Mouse (Mus musculus): Measurements from ENCODE around the gene Olfr749.
"Not testable (repeated sequence)": the region's sequence is repeated elsewhere in the genome, so short reads cannot be mapped to it uniquely, and the experiment has no call there.

The Olfr749 gene

GRCm38 (mm10) chr14:50744994-50745393 lies at the start of gene Olfr749:
TSS of gene Olfr749 (minus strand) at chr14:50745094.
- DNase-seq (ENCODE audit: low read depth, low spot score) = no peak
- Histone ChIP-seq H3K36me3 (ENCODE audit: control insufficient read depth, insufficient read depth, low read length, poor library complexity, severe bottlenecking) (no peaks in the 10 kb centered on the region), H3K27me3 (ENCODE audit: control insufficient read depth, insufficient read depth, low read length, poor library complexity, severe bottlenecking) (no peaks in the 10 kb centered on the region; the same call in 1 of the 2 replicates)

DNA sequence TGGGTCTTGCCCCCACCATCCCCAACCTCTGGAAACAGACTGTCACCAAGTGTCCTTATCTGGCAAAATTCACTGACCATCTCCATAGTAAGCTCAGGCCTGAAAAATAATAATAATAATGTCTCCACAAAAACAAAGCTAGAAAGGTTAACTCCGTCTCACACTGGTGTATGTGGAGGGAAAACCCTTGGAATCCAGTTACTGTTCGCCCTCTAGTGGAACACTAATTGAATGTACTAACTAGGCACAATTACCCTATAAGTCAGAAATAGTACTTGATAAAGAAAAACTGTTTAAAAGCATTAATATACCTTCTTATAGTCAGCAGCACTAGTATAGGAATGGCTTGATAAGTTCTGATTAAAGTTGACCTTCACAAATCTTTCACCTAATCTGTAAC lies 43.3 kb upstream of the Olfr749 start:
- Histone ChIP-seq H3K27me3 (ENCODE audit: control insufficient read depth, insufficient read depth, low read length, poor library complexity, severe bottlenecking) (peaks cover 1% of the 10 kb centered on the region; the same call in 1 of the 2 replicates), H3K36me3 (ENCODE audit: control insufficient read depth, insufficient read depth, low read length, poor library complexity, severe bottlenecking) (no peaks in the 10 kb centered on the region)
- DNase-seq (ENCODE audit: low read depth, low spot score) = peak; percentile 31

DNA sequence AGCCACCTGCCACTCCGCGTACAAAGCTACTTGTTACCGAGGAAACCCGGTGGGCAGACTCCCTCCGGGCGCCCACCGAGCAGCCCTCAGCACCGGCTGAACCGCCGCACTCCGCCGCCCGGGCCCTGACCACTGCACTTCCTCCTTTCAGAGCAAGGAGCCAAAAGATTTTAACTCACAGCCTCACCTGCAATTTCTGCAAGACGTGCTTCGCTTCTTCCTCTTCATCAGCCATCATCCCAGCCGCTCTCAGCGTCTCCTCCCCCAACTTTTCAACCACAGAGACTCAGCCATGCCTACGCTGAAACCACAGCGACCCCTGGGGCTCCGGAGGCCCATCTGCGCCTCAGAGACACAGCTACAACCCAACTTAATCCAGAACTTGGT lies 40.4 kb upstream of the Olfr749 start, which contains the start of gene Ttc5:
Gene Ttc5, minus strand, starts transcription at position 269 of the 387 bp plus-strand sequence.
- Histone ChIP-seq H3K27me3 (ENCODE audit: control insufficient read depth, insufficient read depth, low read length, poor library complexity, severe bottlenecking) (no peaks in the 10 kb centered on the region), H3K36me3 (ENCODE audit: control insufficient read depth, insufficient read depth, low read length, poor library complexity, severe bottlenecking) (no peaks in the 10 kb centered on the region; the same call in 1 of the 2 replicates)
- DNase-seq (ENCODE audit: low read depth, low spot score) = peak; percentile 96

DNA sequence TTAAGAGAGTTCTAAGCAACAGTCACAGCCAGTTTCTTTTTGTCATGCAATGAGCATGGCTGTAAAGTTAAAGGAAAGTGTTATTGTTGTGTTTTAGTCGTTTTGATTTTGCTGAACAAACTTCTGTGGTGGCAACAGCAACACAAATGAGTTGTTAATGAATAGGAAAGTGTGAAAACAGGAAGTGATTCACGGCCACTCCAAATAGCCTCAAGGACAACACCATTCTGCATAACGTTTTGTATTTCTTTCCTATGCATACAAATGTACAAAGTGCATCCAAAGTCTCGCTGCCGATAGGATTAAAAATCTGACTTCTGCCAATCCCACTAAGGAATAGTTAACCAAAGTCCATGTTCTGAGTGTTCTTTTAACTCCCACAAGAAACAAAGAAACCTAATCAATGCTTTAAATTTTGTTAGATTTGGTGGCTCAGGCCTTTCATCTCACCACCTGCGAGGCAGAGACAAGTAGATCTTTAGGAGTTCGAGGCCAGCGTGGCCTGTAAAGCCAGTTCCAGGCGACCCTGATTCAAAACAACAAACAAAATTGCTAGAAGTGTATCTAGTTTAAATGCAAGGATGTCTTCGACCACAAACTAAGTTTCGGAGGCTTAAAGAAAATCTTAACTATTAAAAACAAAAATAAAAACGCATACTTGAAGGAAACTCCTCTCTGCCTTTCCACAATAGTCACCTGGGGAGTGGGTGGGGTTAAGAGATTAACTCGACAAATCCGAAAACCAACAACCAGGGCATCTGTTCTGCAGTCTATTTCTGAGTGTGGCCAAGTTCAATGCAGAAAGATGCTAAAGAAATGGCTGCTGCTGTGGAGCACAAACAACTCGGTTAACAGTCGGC lies 39.7 kb upstream of the Olfr749 start:
- Histone ChIP-seq H3K27me3 (ENCODE audit: control insufficient read depth, insufficient read depth, low read length, poor library complexity, severe bottlenecking) (no peaks in the 10 kb centered on the region), H3K36me3 (ENCODE audit: control insufficient read depth, insufficient read depth, low read length, poor library complexity, severe bottlenecking) (peaks cover 2% of the 10 kb centered on the region; the same call in 1 of the 2 replicates)
- peak; percentile 39 for DNase-seq (ENCODE audit: low read depth, low spot score)

DNA sequence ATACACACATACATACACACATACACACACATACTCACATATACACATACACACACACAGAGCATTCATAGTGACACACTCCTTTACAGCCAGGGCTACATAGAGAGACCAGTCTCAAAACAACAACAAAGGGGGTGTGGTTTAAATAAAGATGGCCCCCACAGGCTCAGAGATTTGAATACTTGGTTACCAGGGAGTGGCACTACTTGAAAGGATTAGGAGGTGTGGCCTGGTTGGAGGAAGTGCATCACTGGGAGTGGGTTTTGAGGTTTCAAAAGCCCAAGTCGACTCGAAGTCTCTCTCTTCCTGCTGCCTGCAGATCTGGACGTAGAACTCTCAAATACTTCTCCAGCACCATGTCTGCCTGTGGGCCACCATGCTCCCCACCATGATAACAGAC lies 37.3 kb upstream of the Olfr749 start:
- Histone ChIP-seq H3K27me3 (ENCODE audit: control insufficient read depth, insufficient read depth, low read length, poor library complexity, severe bottlenecking) (no peaks in the 10 kb centered on the region), H3K36me3 (ENCODE audit: control insufficient read depth, insufficient read depth, low read length, poor library complexity, severe bottlenecking) (peaks cover 4% of the 10 kb centered on the region; the same call in 1 of the 2 replicates)
- DNase-seq (ENCODE audit: low read depth, low spot score) = no peak

DNA sequence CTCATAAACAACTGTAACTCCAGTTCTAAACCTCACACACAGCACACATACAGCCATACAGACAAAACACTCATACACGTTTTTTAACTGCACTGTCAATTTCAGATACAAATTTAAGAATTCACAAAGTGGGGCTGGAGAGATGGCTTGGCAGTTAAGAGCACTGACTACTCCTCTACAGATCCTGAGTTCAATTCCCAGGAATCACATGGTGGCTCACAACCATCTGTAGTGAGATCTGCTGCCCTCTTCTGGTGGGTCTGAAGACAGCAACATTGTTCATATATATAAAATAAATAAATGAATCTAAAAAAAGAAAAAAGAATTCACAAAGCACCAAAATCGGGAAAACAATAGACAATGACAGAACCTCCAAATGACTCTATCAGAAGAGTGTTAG lies 26.4 kb upstream of the Olfr749 start:
- peak; percentile 37 for DNase-seq (ENCODE audit: low read depth, low spot score)
- H3K27me3 ChIP-seq (ENCODE audit: control insufficient read depth, insufficient read depth, low read length, poor library complexity, severe bottlenecking) = no peaks in the 10 kb centered on the region
- H3K36me3 ChIP-seq (ENCODE audit: control insufficient read depth, insufficient read depth, low read length, poor library complexity, severe bottlenecking) = peaks cover 28% of the 10 kb centered on the region

DNA sequence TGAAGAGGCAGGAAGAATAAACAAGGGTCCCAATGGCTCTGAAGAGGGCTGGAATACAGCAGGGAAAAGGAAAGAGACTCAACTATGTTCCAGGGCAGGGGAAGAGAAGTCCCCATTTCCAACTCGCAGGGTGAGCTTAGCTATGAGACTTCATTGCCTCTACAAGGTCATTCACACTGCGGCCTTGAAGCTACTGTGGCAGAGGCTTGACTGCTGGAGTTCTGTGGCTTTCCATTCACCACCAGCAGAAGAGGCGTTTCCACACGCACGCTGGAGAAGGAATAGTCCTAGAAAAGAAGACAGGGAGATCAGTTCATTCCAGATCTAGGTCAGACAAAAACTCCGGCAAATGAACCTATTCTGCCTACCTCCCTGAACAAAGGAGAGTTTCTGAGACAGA lies 20.8 kb upstream of the Olfr749 start:
- no peak for DNase-seq (ENCODE audit: low read depth, low spot score)
- H3K36me3 ChIP-seq (ENCODE audit: control insufficient read depth, insufficient read depth, low read length, poor library complexity, severe bottlenecking) = peaks cover 13% of the 10 kb centered on the region

DNA sequence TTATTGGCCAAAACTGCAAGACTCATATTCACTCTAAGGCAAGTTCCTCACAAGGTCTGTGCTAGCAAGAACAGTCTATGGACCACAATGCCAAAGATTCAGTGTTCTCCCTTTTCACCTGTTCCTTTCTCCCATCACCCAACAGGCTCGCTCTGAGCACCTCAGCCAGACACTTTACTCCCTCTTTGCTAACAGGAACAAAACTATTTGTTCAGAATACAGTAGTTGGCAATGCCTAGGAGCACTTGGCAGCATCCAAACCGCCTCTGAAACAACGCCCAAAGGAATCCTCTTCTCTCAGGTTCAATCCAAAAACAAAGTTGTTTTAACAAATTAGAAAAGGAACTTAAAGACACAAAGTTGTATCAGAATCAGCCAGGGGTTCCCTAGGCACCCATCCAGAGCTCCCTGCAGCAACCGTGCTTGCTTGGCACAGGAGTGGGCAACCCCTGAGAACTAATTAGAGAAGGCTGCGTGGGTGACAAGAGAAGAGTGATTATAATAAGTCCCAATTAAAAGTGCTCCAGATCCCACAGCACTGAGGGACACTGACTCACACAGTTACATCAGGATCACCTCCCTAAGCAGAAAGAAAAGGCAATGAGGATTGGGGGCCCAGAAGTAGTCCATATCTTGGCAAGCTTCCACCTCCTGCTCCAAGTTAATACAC lies 13.7 kb upstream of the Olfr749 start:
- no peaks in the 10 kb centered on the region for H3K27me3 ChIP-seq (ENCODE audit: control insufficient read depth, insufficient read depth, low read length, poor library complexity, severe bottlenecking)
- H3K36me3 ChIP-seq (ENCODE audit: control insufficient read depth, insufficient read depth, low read length, poor library complexity, severe bottlenecking) = no peaks in the 10 kb centered on the region
- DNase-seq (ENCODE audit: low read depth, low spot score) = no peak

More for the DNA sequence above, 20.8 kb upstream of the Olfr749 start:
- no peaks in the 10 kb centered on the region for H3K27me3 ChIP-seq (ENCODE audit: control insufficient read depth, insufficient read depth, low read length, poor library complexity, severe bottlenecking)

DNA sequence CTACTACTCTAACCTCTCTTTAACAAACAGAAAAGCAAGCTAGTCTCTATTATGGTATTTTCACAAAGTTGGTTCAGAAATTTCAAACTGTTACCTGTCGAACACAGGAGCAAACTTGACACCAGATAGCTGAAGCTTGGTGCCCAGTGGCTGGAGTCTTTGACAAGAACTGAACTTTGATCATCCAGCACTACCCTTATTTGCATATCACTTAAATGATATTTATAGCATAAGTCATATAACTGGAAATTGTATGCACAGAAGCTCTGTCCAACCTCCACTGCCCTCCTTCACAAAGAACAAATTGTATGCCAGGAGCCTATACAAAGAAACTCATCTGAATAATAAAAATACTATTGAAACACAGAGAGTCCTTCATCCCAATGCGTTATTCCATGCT lies 3.3 kb downstream of the Olfr749 start:
- no peak for DNase-seq (ENCODE audit: low read depth, low spot score)
- Histone ChIP-seq H3K27me3 (ENCODE audit: control insufficient read depth, insufficient read depth, low read length, poor library complexity, severe bottlenecking) (no peaks in the 10 kb centered on the region), H3K36me3 (ENCODE audit: control insufficient read depth, insufficient read depth, low read length, poor library complexity, severe bottlenecking) (no peaks in the 10 kb centered on the region)

DNA sequence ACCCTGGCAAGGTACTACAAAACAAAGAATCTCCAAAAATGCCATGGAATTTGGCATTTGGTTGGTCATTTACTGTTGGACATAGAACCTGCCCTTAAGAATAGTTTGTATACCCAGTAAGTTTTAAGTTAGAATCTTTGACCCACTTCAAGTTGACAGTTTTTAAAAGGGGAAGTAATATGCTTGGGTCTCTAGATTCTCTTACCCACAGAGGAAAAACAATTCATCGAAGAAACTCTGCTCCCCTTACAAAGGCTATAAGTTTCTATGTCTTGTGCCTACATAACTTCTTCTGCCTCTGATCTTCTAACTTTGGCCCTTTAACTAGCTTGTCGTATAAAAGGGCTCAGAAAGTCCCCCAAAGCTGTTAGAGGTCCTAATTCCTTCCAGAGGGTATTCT lies 4.6 kb downstream of the Olfr749 start:
- H3K27me3 ChIP-seq (ENCODE audit: control insufficient read depth, insufficient read depth, low read length, poor library complexity, severe bottlenecking) = no peaks in the 10 kb centered on the region
- DNase-seq (ENCODE audit: low read depth, low spot score) = no peak
- no peaks in the 10 kb centered on the region for H3K36me3 ChIP-seq (ENCODE audit: control insufficient read depth, insufficient read depth, low read length, poor library complexity, severe bottlenecking)

- DNase-seq (ENCODE audit: low read depth, low spot score); H3K36me3 ChIP-seq (ENCODE audit: control insufficient read depth, insufficient read depth, low read length, poor library complexity, severe bottlenecking); H3K27me3 ChIP-seq (ENCODE audit: control insufficient read depth, insufficient read depth, low read length, poor library complexity, severe bottlenecking): not testable (repeated sequence)
Measured at GRCm38 (mm10) chr14:50722371-50722770, 22.5 kb downstream of the Olfr749 start.

- H3K36me3 ChIP-seq (ENCODE audit: control insufficient read depth, insufficient read depth, low read length, poor library complexity, severe bottlenecking); H3K27me3 ChIP-seq (ENCODE audit: control insufficient read depth, insufficient read depth, low read length, poor library complexity, severe bottlenecking); DNase-seq (ENCODE audit: low read depth, low spot score): not testable (repeated sequence)
Measured at GRCm38 (mm10) chr14:50719875-50720274, 25.0 kb downstream of the Olfr749 start.

- Histone ChIP-seq H3K36me3 (ENCODE audit: control insufficient read depth, insufficient read depth, low read length, poor library complexity, severe bottlenecking) (no peaks in the 10 kb centered on the region), H3K27me3 (ENCODE audit: control insufficient read depth, insufficient read depth, low read length, poor library complexity, severe bottlenecking) (no peaks in the 10 kb centered on the region)
- no peak for DNase-seq (ENCODE audit: low read depth, low spot score)
Measured at GRCm38 (mm10) chr14:50707073-50707472, 37.8 kb downstream of the Olfr749 start, which contains the start of gene Olfr748. TSS of gene Olfr748 (plus strand) at chr14:50707373.

DNA sequence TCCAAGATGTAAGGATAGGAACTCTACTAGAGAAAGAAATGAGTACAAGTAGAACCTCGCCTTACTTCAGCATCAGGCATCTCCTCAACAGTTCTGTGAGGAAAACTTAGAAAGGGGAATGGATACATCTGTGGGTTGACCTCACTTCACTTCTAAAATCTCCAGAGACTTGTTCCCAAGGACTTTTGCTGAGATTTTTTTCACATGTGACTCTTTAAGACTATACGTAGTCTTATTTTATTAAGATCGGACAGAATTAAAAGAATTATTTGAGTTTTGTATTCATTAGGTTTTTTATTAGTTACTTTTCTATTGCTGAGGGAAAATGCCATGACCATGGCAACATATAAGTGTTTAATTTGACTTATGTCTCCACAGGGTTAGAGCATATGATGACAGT lies 51.8 kb downstream of the Olfr749 start, which contains the start of gene Olfr747:
Gene Olfr747, minus strand, starts transcription at position 101 of the 400 bp plus-strand sequence.
- H3K27me3 ChIP-seq (ENCODE audit: control insufficient read depth, insufficient read depth, low read length, poor library complexity, severe bottlenecking) = no peaks in the 10 kb centered on the region
- H3K36me3 ChIP-seq (ENCODE audit: control insufficient read depth, insufficient read depth, low read length, poor library complexity, severe bottlenecking) = no peaks in the 10 kb centered on the region
- no peak for DNase-seq (ENCODE audit: low read depth, low spot score)
